Mouse (Mus musculus): ENCODE data around the gene Aacs. TPM values are rescaled to one million over a fixed set of nuclear protein-coding genes. Genes with fewer than 3 reads are reported as not detected.

The Aacs gene
- polyA plus RNA-seq, 2 experiments: 35.5 to 43.3 TPM

GRCm38 (mm10) chr5:125532191-125532544 lies 56.6 kb downstream of the Aacs start:
- Histone ChIP-seq H3K36me3 (ENCODE audit: control insufficient read depth, insufficient read depth, low read length) (no peaks in the 10 kb centered on the region), H3K27me3 (ENCODE audit: control insufficient read depth, insufficient read depth, low read length) (peaks cover 72% of the 10 kb centered on the region), H3K9me3 (ENCODE audit: control insufficient read depth, low read length) (no peaks in the 10 kb centered on the region), H3K27ac (replicated peaks; ENCODE audit: low read depth, low read length) (no peak overlapping the region), H3K4me1 (ENCODE audit: control insufficient read depth, insufficient read depth, low read length) (peaks cover 8% of the 10 kb centered on the region; the same call in 1 of the 2 replicates), H3K9ac (ENCODE audit: low read depth, low read length, severe bottlenecking) (peak overlapping the region; percentile 40; the same call in 1 of the 2 replicates), H3K4me3 (replicated peaks; ENCODE audit: low read length) (peak overlapping the region; percentile 47), H3K4me2 (replicated peaks; ENCODE audit: low read depth, low read length, severe bottlenecking) (peak overlapping the region; percentile 90)
- DNase-seq (ENCODE audit: low spot score) (no peak), ATAC-seq (ENCODE audit: low FRiP score, low read depth) (peak; percentile 51)
- no peak for TF ChIP-seq POLR2A (IDR thresholded peaks at IDR 0.05; ENCODE audit: borderline replicate concordance, extremely low read depth, insufficient read depth, insufficient read length)
- WGBS: under 1% methylated on average over 23 of the region's 30 CpGs

GRCm38 (mm10) chr5:125532545-125533224 lies 57.1 kb downstream of the Aacs start:
- Histone ChIP-seq H3K4me3 (replicated peaks; ENCODE audit: low read length) (peak overlapping the region; percentile 47), H3K27ac (replicated peaks; ENCODE audit: low read depth, low read length) (no peak overlapping the region), H3K4me1 (ENCODE audit: control insufficient read depth, insufficient read depth, low read length) (peaks cover 8% of the 10 kb centered on the region; the same call in 1 of the 2 replicates), H3K36me3 (ENCODE audit: control insufficient read depth, insufficient read depth, low read length) (no peaks in the 10 kb centered on the region), H3K4me2 (replicated peaks; ENCODE audit: low read depth, low read length, severe bottlenecking) (peak overlapping the region; percentile 90), H3K9ac (ENCODE audit: low read depth, low read length, severe bottlenecking) (peak overlapping the region; percentile 40; the same call in 1 of the 2 replicates), H3K27me3 (ENCODE audit: control insufficient read depth, insufficient read depth, low read length) (peaks cover 72% of the 10 kb centered on the region), H3K9me3 (ENCODE audit: control insufficient read depth, low read length) (no peaks in the 10 kb centered on the region)
- DNase-seq (ENCODE audit: low spot score) (no peak), ATAC-seq (ENCODE audit: low FRiP score, low read depth) (no peak; the same call in 1 of the 2 replicates)
- no peak for TF ChIP-seq POLR2A (IDR thresholded peaks at IDR 0.05; ENCODE audit: borderline replicate concordance, extremely low read depth, insufficient read depth, insufficient read length)
- WGBS: 0% methylated on average over 32 of the region's 64 CpGs

GRCm38 (mm10) chr5:125533225-125533900 lies 57.7 kb downstream of the Aacs start:
- Histone ChIP-seq H3K27me3 (ENCODE audit: control insufficient read depth, insufficient read depth, low read length) (peaks cover 72% of the 10 kb centered on the region), H3K4me3 (replicated peaks; ENCODE audit: low read length) (peak overlapping the region; percentile 47), H3K9me3 (ENCODE audit: control insufficient read depth, low read length) (no peaks in the 10 kb centered on the region), H3K9ac (ENCODE audit: low read depth, low read length, severe bottlenecking) (no peak overlapping the region), H3K4me2 (replicated peaks; ENCODE audit: low read depth, low read length, severe bottlenecking) (peak overlapping the region; percentile 90; the same call in 1 of the 2 replicates), H3K4me1 (ENCODE audit: control insufficient read depth, insufficient read depth, low read length) (peaks cover 8% of the 10 kb centered on the region; the same call in 1 of the 2 replicates), H3K27ac (replicated peaks; ENCODE audit: low read depth, low read length) (no peak overlapping the region), H3K36me3 (ENCODE audit: control insufficient read depth, insufficient read depth, low read length) (no peaks in the 10 kb centered on the region)
- TF ChIP-seq POLR2A (IDR thresholded peaks at IDR 0.05; ENCODE audit: borderline replicate concordance, extremely low read depth, insufficient read depth, insufficient read length): no peak
- ATAC-seq (ENCODE audit: low FRiP score, low read depth): no peak
- DNase-seq (ENCODE audit: low spot score): no peak
- WGBS: 2% methylated on average over 24 of the region's 24 CpGs

- ATAC-seq (ENCODE audit: low FRiP score, low read depth): no peak
Observed at GRCm38 (mm10) chr5:125534168-125534610, 58.6 kb downstream of the Aacs start.

GRCm38 (mm10) chr5:125534611-125535324 lies 59.2 kb downstream of the Aacs start:
- H3K27me3 ChIP-seq (ENCODE audit: control insufficient read depth, insufficient read depth, low read length): peaks cover 64% of the 10 kb centered on the region
- ATAC-seq (ENCODE audit: low FRiP score, low read depth) (no peak), DNase-seq (ENCODE audit: low spot score) (no peak)
- H3K4me2 ChIP-seq (replicated peaks; ENCODE audit: low read depth, low read length, severe bottlenecking): no peak overlapping the region
- no peaks in the 10 kb centered on the region for H3K9me3 ChIP-seq (ENCODE audit: control insufficient read depth, low read length)
- no peak overlapping the region for H3K27ac ChIP-seq (replicated peaks; ENCODE audit: low read depth, low read length)
- H3K4me3 ChIP-seq (replicated peaks; ENCODE audit: low read length): no peak overlapping the region
- 3% methylated on average over 25 of the region's 26 CpGs for WGBS
- H3K4me1 ChIP-seq (ENCODE audit: control insufficient read depth, insufficient read depth, low read length): peaks cover 8% of the 10 kb centered on the region; the same call in 1 of the 2 replicates
- H3K36me3 ChIP-seq (ENCODE audit: control insufficient read depth, insufficient read depth, low read length): no peaks in the 10 kb centered on the region
- TF ChIP-seq POLR2A (IDR thresholded peaks at IDR 0.05; ENCODE audit: borderline replicate concordance, extremely low read depth, insufficient read depth, insufficient read length): no peak
- H3K9ac ChIP-seq (ENCODE audit: low read depth, low read length, severe bottlenecking): no peak overlapping the region

More at GRCm38 (mm10) chr5:125534168-125534610, 58.6 kb downstream of the Aacs start:
- Histone ChIP-seq H3K36me3 (ENCODE audit: control insufficient read depth, insufficient read depth, low read length) (no peaks in the 10 kb centered on the region), H3K4me3 (replicated peaks; ENCODE audit: low read length) (no peak overlapping the region), H3K27ac (replicated peaks; ENCODE audit: low read depth, low read length) (no peak overlapping the region), H3K4me2 (replicated peaks; ENCODE audit: low read depth, low read length, severe bottlenecking) (no peak overlapping the region), H3K27me3 (ENCODE audit: control insufficient read depth, insufficient read depth, low read length) (peaks cover 68% of the 10 kb centered on the region), H3K4me1 (ENCODE audit: control insufficient read depth, insufficient read depth, low read length) (peaks cover 8% of the 10 kb centered on the region; the same call in 1 of the 2 replicates), H3K9ac (ENCODE audit: low read depth, low read length, severe bottlenecking) (no peak overlapping the region), H3K9me3 (ENCODE audit: control insufficient read depth, low read length) (no peaks in the 10 kb centered on the region)
- TF ChIP-seq POLR2A (IDR thresholded peaks at IDR 0.05; ENCODE audit: borderline replicate concordance, extremely low read depth, insufficient read depth, insufficient read length): no peak
- WGBS: 9% methylated on average over 7 of the region's 7 CpGs
- no peak for DNase-seq (ENCODE audit: low spot score)
